Mouse (Mus musculus) layer of hippocampus, adult 2 months (tissue): ENCODE results near the gene Rccd1. TPM values are rescaled to one million over a fixed set of nuclear protein-coding genes. Genes with fewer than 3 reads are reported as not detected.

ENCODE experiments used
- DNase-seq, 2 experiments: peaks; one replicate each; pipeline ENCODE4 v3.0.0; 2022; ENCODE audit warnings: low spot score in 2 of 2
- H3K27ac ChIP-seq: fragments of 200-600 bp; 2 replicates; pipeline ENCODE4 v1.8.1; 2022
- H3K4me3 ChIP-seq: fragments of 200-600 bp; 2 replicates; pipeline ENCODE4 v1.8.1; 2022; ENCODE audit warnings: mild to moderate bottlenecking
- CTCF ChIP-seq: fragments of 200-600 bp; conservative IDR thresholded peaks from 2 replicates; pipeline ENCODE4 v1.8.1; 2022; ENCODE audit warnings: antibody characterized with exemption, mild to moderate bottlenecking, moderate library complexity
- total RNA-seq, 2 experiments: library from RNA; stranded (reverse); gene quantifications; 2 replicates each; pipeline ENCODE4 v1.2.3; 2021

The Rccd1 gene
- total RNA-seq, 2 experiments from 2014 or later, result 15.3 to 19.8 TPM

- no peak for DNase-seq
- H3K4me3 ChIP-seq, result no peak overlapping the region
- H3K27ac ChIP-seq, result no peak overlapping the region
- no peak; the same call in 1 of the 2 replicates for TF ChIP-seq CTCF
Observed at GRCm38 (mm10) chr7:80317439-80318115, 6.7 kb downstream of the Rccd1 start.

GRCm38 (mm10) chr7:80315733-80316132 is 8.5 kb downstream of the Rccd1 start:
- no peak for DNase-seq
- Histone ChIP-seq H3K27ac (no peak overlapping the region), H3K4me3 (no peak overlapping the region)
- no peak for TF ChIP-seq CTCF

GRCm38 (mm10) chr7:80310771-80311170 is 13.5 kb downstream of the Rccd1 start:
- no peak for TF ChIP-seq CTCF
- Histone ChIP-seq H3K4me3 (no peak overlapping the region), H3K27ac (no peak overlapping the region)
- DNase-seq, result no peak

- no peak for DNase-seq
- H3K27ac ChIP-seq, result no peak overlapping the region
- peak; percentile 35 for TF ChIP-seq CTCF
- H3K4me3 ChIP-seq, result no peak overlapping the region
Observed at GRCm38 (mm10) chr7:80307766-80308165, 16.5 kb downstream of the Rccd1 start.

GRCm38 (mm10) chr7:80301522-80301921 is 22.7 kb downstream of the Rccd1 start:
- TF ChIP-seq CTCF, result peak; percentile 20; the same call in 1 of the 2 replicates
- DNase-seq, result no peak
- Histone ChIP-seq H3K4me3 (no peak overlapping the region), H3K27ac (no peak overlapping the region)

- Histone ChIP-seq H3K27ac (no peak overlapping the region), H3K4me3 (no peak overlapping the region)
- TF ChIP-seq CTCF, result no peak
- DNase-seq, result no peak
Observed at GRCm38 (mm10) chr7:80299568-80299967, 24.7 kb downstream of the Rccd1 start.

- TF ChIP-seq CTCF, result no peak
- DNase-seq, result no peak
- no peak overlapping the region for H3K4me3 ChIP-seq
- H3K27ac ChIP-seq, result no peak overlapping the region
Observed at GRCm38 (mm10) chr7:80298754-80299153, 25.5 kb downstream of the Rccd1 start.

GRCm38 (mm10) chr7:80297041-80297440 is 27.2 kb downstream of the Rccd1 start:
- no peak overlapping the region for H3K27ac ChIP-seq
- H3K4me3 ChIP-seq, result no peak overlapping the region
- TF ChIP-seq CTCF, result no peak
- no peak for DNase-seq

GRCm38 (mm10) chr7:80296462-80296861 is 27.8 kb downstream of the Rccd1 start:
- Histone ChIP-seq H3K27ac (no peak overlapping the region), H3K4me3 (no peak overlapping the region)
- DNase-seq, result no peak
- TF ChIP-seq CTCF, result no peak

GRCm38 (mm10) chr7:80294764-80295648 is 29.2 kb downstream of the Rccd1 start:
- H3K4me3 ChIP-seq, result peak overlapping the region; percentile 60
- DNase-seq, result no peak
- no peak for TF ChIP-seq CTCF

GRCm38 (mm10) chr7:80294062-80294763 is 30.0 kb downstream of the Rccd1 start, which contains the start of gene Prc1:
Gene Prc1, plus strand, starts transcription at chr7:80294450.
- H3K4me3 ChIP-seq, result peak within 1 kb of the TSS; percentile 60
- peak; percentile 98 for DNase-seq
- H3K27ac ChIP-seq, result peak within 1 kb of the TSS; percentile 61; the same call in 1 of the 2 replicates
- no peak for TF ChIP-seq CTCF

More at GRCm38 (mm10) chr7:80294764-80295648, 29.2 kb downstream of the Rccd1 start:
- H3K27ac ChIP-seq, result no peak overlapping the region

- no peak for DNase-seq
- Histone ChIP-seq H3K4me3 (no peak overlapping the region), H3K27ac (no peak overlapping the region)
- TF ChIP-seq CTCF, result no peak
Observed at GRCm38 (mm10) chr7:80287736-80288135, 36.5 kb downstream of the Rccd1 start.

GRCm38 (mm10) chr7:80285725-80286124 is 38.5 kb downstream of the Rccd1 start:
- no peak overlapping the region for H3K27ac ChIP-seq
- TF ChIP-seq CTCF, result no peak
- DNase-seq, result no peak
- H3K4me3 ChIP-seq, result no peak overlapping the region
